Mouse (Mus musculus) limb, embryonic 10.5 days (tissue): ENCODE measurements around the gene Zfp184. TPM values are rescaled to one million over a fixed set of nuclear protein-coding genes. Genes with fewer than 3 reads are reported as not detected.

Source experiments
- DNase-seq: peaks from one replicate; pipeline ENCODE4 v3.0.0-alpha.2; 2017; ENCODE audit warnings: low spot score
- H3K27ac ChIP-seq: fragments of 300-500 bp; sonication (generic); 2 replicates; pipeline ENCODE4 v1.5.1; 2016; ENCODE audit warnings: mild to moderate bottlenecking
- H3K27me3 ChIP-seq: fragments of 300-500 bp; sonication (generic); 2 replicates; pipeline ENCODE4 v1.6.1; 2016; ENCODE audit warnings: low read depth, mild to moderate bottlenecking; ENCODE audit not compliant: poor library complexity, severe bottlenecking
- H3K36me3 ChIP-seq: fragments of 300-500 bp; sonication (generic); 2 replicates; pipeline ENCODE4 v1.6.1; 2016; ENCODE audit warnings: mild to moderate bottlenecking, moderate library complexity
- H3K4me1 ChIP-seq: fragments of 300-500 bp; sonication (generic); 2 replicates; pipeline ENCODE4 v1.6.1; 2016
- H3K4me3 ChIP-seq: fragments of 300-500 bp; sonication (generic); 2 replicates; pipeline ENCODE4 v1.5.1; 2016; ENCODE audit warnings: mild to moderate bottlenecking, moderate library complexity
- H3K9me3 ChIP-seq: fragments of 300-500 bp; sonication (generic); replicated peaks from 2 replicates; pipeline ENCODE4 v1.6.1; 2016; ENCODE audit warnings: mild to moderate bottlenecking
- WGBS: fragments of 180-500 bp; shearing (Covaris S2); methylation state at CpG from one replicate; pipeline ENCODE4 v1.1.7; 2016; 5-methylcytosine and 5-hydroxymethylcytosine counted together
- polyA plus RNA-seq: library from polyadenylated mRNA; unstranded; fragments of >200 nt; fragmentation: Nextera tagmentation; extraction: Ambion mirVana; gene quantifications from 2 replicates; pipeline ENCODE4 v1.2.1, GENCODE M21; 2016

The Zfp184 gene
- polyA plus RNA-seq, 1 experiment from 2014 or later = 27.0 TPM

GRCm38 (mm10) chr13:21974221-21974725, 29.4 kb downstream of the Zfp184 start:
- no peaks in the 10 kb centered on the region for H3K9me3 ChIP-seq
- peak overlapping the region; percentile 69 for H3K4me3 ChIP-seq
- H3K36me3 ChIP-seq = no peaks in the 10 kb centered on the region
- WGBS = under 1% methylated on average over 23 of the region's 23 CpGs
- H3K27ac ChIP-seq = peak overlapping the region; percentile 95
- peak; percentile 93 for DNase-seq
- H3K27me3 ChIP-seq = 0 out of 2 replicates have a peak, but pooled peaks cover 12% of the 10 kb centered on the region
- 0 out of 2 replicates have a peak, but pooled peaks cover 2% of the 10 kb centered on the region for H3K4me1 ChIP-seq

GRCm38 (mm10) chr13:21974726-21975473, 30.0 kb downstream of the Zfp184 start:
- Histone ChIP-seq H3K27me3 (peaks cover 18% of the 10 kb centered on the region; the same call in 1 of the 2 replicates), H3K9me3 (no peaks in the 10 kb centered on the region), H3K4me3 (peak overlapping the region; percentile 69), H3K4me1 (0 out of 2 replicates have a peak, but pooled peaks cover 2% of the 10 kb centered on the region), H3K36me3 (no peaks in the 10 kb centered on the region), H3K27ac (peak overlapping the region; percentile 95)
- DNase-seq = peak; percentile 79
- WGBS = 4% methylated on average over 20 of the region's 20 CpGs

- Histone ChIP-seq H3K4me1 (peaks cover 14% of the 10 kb centered on the region), H3K9me3 (no peaks in the 10 kb centered on the region), H3K27me3 (peaks cover 76% of the 10 kb centered on the region), H3K4me3 (peak within 1 kb of the TSS; percentile 68), H3K36me3 (no peaks in the 10 kb centered on the region), H3K27ac (peak within 1 kb of the TSS; percentile 81)
- WGBS = under 1% methylated on average over 57 of the region's 58 CpGs
- peak; percentile 71 for DNase-seq
Measured at GRCm38 (mm10) chr13:21980981-21981802, 36.3 kb downstream of the Zfp184 start, which contains the start of gene Pom121l2. Gene Pom121l2, plus strand, starts transcription at chr13:21981194.

- Histone ChIP-seq H3K36me3 (no peaks in the 10 kb centered on the region), H3K9me3 (no peaks in the 10 kb centered on the region), H3K27me3 (peaks cover 78% of the 10 kb centered on the region), H3K4me3 (peak overlapping the region; percentile 68), H3K4me1 (peaks cover 14% of the 10 kb centered on the region), H3K27ac (peak overlapping the region; percentile 81)
- WGBS = 3% methylated on average over 17 of the region's 17 CpGs
- DNase-seq = no peak
Measured at GRCm38 (mm10) chr13:21981803-21982193, 36.9 kb downstream of the Zfp184 start.

- H3K27ac ChIP-seq = no peak overlapping the region
- H3K27me3 ChIP-seq = peaks cover 81% of the 10 kb centered on the region
- peaks cover 14% of the 10 kb centered on the region for H3K4me1 ChIP-seq
- no peaks in the 10 kb centered on the region for H3K9me3 ChIP-seq
- WGBS = 86% methylated on average over 2 of the region's 2 CpGs
- no peaks in the 10 kb centered on the region for H3K36me3 ChIP-seq
- H3K4me3 ChIP-seq = no peak overlapping the region
- DNase-seq = no peak
Measured at GRCm38 (mm10) chr13:21984486-21984885, 39.6 kb downstream of the Zfp184 start.

- DNase-seq = no peak
- WGBS = 83% methylated on average over 5 of the region's 5 CpGs
- peaks cover 23% of the 10 kb centered on the region for H3K4me1 ChIP-seq
- H3K4me3 ChIP-seq = no peak overlapping the region
- H3K27ac ChIP-seq = no peak overlapping the region
- H3K36me3 ChIP-seq = no peaks in the 10 kb centered on the region
- peaks cover 40% of the 10 kb centered on the region for H3K27me3 ChIP-seq
- H3K9me3 ChIP-seq = no peaks in the 10 kb centered on the region
Measured at GRCm38 (mm10) chr13:21992550-21992949, 47.7 kb downstream of the Zfp184 start.

- H3K27me3 ChIP-seq = peaks cover 47% of the 10 kb centered on the region
Measured at GRCm38 (mm10) chr13:21993957-21994738, 49.3 kb downstream of the Zfp184 start.

GRCm38 (mm10) chr13:21994896-21995295, 50.0 kb downstream of the Zfp184 start:
- 5% methylated on average over 8 of the region's 8 CpGs for WGBS

More at GRCm38 (mm10) chr13:21993957-21994738, 49.3 kb downstream of the Zfp184 start:
- Histone ChIP-seq H3K36me3 (no peaks in the 10 kb centered on the region), H3K4me1 (peaks cover 25% of the 10 kb centered on the region), H3K9me3 (no peaks in the 10 kb centered on the region), H3K4me3 (peak overlapping the region; percentile 52), H3K27ac (no peak overlapping the region)
- peak; percentile 80 for DNase-seq
- under 1% methylated on average over 22 of the region's 22 CpGs for WGBS

GRCm38 (mm10) chr13:21995331-21995914, 50.5 kb downstream of the Zfp184 start:
- Histone ChIP-seq H3K9me3 (no peaks in the 10 kb centered on the region), H3K27ac (no peak overlapping the region), H3K36me3 (no peaks in the 10 kb centered on the region), H3K4me1 (peaks cover 25% of the 10 kb centered on the region), H3K27me3 (peaks cover 59% of the 10 kb centered on the region), H3K4me3 (peak overlapping the region; percentile 52)
- peak; percentile 67 for DNase-seq
- under 1% methylated on average over 21 of the region's 21 CpGs for WGBS

More at GRCm38 (mm10) chr13:21994896-21995295, 50.0 kb downstream of the Zfp184 start:
- H3K27me3 ChIP-seq = peaks cover 54% of the 10 kb centered on the region
- H3K9me3 ChIP-seq = no peaks in the 10 kb centered on the region
- H3K4me1 ChIP-seq = peaks cover 25% of the 10 kb centered on the region
- no peaks in the 10 kb centered on the region for H3K36me3 ChIP-seq
- no peak overlapping the region for H3K27ac ChIP-seq
- DNase-seq = no peak
- H3K4me3 ChIP-seq = peak overlapping the region; percentile 52

- 2% methylated on average over 12 of the region's 12 CpGs for WGBS
Measured at GRCm38 (mm10) chr13:21996101-21996839, 51.4 kb downstream of the Zfp184 start.

GRCm38 (mm10) chr13:21996840-21997185, 51.9 kb downstream of the Zfp184 start:
- WGBS = under 1% methylated on average over 13 of the region's 13 CpGs
- Histone ChIP-seq H3K9me3 (no peaks in the 10 kb centered on the region), H3K4me3 (peak overlapping the region; percentile 52), H3K27me3 (peaks cover 73% of the 10 kb centered on the region), H3K4me1 (peaks cover 27% of the 10 kb centered on the region), H3K27ac (no peak overlapping the region), H3K36me3 (no peaks in the 10 kb centered on the region)
- no peak for DNase-seq

More at GRCm38 (mm10) chr13:21996101-21996839, 51.4 kb downstream of the Zfp184 start:
- peak overlapping the region; percentile 52 for H3K4me3 ChIP-seq
- peaks cover 68% of the 10 kb centered on the region for H3K27me3 ChIP-seq
- DNase-seq = peak; percentile 72
- no peak overlapping the region for H3K27ac ChIP-seq
- peaks cover 25% of the 10 kb centered on the region for H3K4me1 ChIP-seq
- H3K36me3 ChIP-seq = no peaks in the 10 kb centered on the region
- H3K9me3 ChIP-seq = no peaks in the 10 kb centered on the region
